Mouse (Mus musculus): ENCODE results near the gene Miox. TPM values are rescaled to one million over a fixed set of nuclear protein-coding genes. Genes with fewer than 3 reads are reported as not detected.

The Miox gene
- total RNA-seq (2021) = not detected
- long read RNA-seq, experiment 1 = 0 reads
- long read RNA-seq, experiment 2 = 0 reads

GRCm38 (mm10) chr15:89334271-89334670 is at the start of gene Miox:
TSS of gene Miox (plus strand) at chr15:89334398.
- no peak for DNase-seq

DNA sequence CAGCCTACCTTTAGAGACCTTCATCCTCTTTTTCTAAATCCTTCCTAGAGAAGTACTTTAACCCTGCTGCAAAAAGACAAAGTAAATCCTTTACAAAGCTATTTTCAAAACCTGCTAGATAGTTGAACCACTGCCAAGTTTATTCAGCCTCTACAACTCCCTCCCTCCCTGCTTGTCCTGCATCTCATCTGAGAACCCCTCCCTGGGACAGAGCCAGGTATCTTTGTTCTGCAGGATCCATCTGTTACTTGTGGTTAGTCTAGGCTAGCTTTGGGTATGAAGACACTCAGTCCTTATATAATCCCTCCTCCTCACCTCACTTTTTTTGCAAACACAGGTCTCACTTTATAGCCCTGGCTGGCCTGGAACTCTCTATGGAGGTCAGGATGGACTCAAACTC is 49.2 kb upstream of the Miox start:
- DNase-seq = no peak

DNA sequence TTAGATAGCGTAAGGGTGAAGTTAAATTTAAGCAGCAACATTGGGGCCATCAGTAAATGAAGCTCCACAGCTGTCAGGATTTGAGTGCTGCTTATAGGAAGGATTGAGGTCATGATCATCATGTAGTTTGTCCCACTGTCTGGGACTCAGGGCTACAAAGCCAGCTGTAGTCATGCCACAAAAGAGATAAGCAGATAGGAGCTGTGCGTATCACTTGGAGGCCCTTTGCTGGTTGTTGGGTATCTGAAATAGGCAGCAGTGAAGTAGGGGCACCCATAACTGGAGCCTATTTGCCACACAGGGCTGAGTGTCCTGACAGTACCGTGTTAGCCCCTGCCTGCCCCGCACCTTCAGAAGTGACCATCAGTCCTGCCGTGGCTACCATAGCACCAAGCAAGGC is 48.7 kb upstream of the Miox start:
- no peak for DNase-seq

DNA sequence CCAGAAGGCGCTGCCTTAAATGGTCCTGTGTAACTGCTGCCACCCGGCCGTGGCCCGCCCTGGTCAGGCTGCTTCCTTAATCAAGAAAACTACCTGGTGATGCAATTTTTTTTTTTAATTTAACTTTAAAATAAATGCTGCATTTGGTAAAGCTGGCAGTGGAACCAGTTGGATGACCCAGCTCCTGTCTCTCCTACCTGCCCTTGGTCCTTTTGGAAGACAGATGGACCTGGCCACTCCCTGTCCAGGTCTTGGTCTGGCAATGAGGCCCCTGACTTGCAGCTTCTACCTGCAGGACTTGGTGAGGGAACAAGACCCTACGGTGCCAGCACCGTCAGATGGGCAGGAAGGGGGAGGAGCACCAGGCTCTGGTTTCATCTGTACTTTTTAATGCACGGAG is 48.1 kb upstream of the Miox start:
- no peak for DNase-seq

- no peak for DNase-seq
Observed at GRCm38 (mm10) chr15:89286582-89286981, 47.6 kb upstream of the Miox start.

DNA sequence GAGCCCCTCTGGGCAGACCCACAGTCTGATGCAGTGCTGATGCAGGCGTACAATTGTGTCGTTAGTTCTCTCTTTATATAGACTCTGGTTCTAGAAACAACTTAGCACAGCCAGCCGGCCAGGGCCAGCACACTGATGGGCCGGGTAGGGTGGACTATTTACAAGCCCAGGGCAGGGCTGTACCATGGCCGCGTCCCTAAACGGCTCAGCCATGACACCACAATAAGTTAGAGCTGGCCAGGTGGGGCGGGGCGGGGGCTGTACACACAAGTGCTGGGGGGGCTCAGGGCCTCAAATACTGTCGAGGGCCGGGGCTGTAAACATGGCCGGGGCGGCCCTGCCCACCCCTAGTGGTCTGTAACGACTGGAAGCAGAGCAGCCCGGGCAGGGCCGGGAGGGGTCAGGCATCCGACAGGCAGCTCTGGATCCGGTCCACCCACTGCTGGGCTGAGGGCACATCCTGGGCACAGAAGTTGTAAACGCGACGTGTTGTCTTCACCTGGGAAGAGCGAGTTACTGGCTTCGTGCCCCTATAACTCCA is 45.9 kb upstream of the Miox start:
- DNase-seq = no peak

DNA sequence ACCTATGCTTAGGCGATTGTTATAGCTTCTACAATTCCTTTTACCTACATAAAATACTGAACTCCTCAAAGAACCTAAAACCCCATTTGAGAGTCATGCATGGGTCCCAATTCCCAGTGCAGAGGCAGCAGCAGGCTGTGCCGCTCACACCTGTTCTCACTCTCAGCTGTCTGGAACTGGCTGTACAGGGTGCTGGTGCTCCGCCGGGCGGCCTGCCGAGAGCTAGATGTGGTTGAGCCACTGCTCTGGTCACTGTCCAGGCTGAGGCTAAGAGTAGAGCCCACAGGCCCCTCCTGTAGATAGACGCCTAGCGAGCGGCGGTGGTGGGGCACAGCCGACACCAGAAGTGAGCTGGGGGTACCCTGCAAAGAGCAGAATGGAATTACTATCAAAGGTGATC is 44.7 kb upstream of the Miox start:
- no peak for DNase-seq

- DNase-seq = no peak
Observed at GRCm38 (mm10) chr15:89291521-89291920, 42.7 kb upstream of the Miox start.

GRCm38 (mm10) chr15:89292795-89293194 is 41.4 kb upstream of the Miox start:
- no peak for DNase-seq

DNA sequence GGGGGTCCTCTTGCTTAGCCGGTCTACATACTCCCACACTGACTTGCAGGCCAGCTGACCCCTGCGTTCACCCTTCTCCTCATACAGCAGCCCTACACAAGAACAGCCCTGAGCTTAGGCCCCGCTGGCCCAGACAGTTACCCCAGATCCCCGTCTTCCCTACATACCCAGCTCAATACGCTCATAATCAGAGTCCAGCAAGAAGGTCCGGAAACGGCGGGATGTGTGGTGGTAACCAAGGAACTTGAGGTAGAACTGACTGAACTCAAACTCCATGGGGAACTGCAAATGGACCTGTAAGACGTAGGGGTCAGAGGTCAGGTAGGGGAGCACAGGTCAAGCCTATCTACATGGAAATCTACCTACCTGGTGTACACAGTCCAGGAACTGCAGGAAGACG is 40.4 kb upstream of the Miox start:
- DNase-seq = no peak

DNA sequence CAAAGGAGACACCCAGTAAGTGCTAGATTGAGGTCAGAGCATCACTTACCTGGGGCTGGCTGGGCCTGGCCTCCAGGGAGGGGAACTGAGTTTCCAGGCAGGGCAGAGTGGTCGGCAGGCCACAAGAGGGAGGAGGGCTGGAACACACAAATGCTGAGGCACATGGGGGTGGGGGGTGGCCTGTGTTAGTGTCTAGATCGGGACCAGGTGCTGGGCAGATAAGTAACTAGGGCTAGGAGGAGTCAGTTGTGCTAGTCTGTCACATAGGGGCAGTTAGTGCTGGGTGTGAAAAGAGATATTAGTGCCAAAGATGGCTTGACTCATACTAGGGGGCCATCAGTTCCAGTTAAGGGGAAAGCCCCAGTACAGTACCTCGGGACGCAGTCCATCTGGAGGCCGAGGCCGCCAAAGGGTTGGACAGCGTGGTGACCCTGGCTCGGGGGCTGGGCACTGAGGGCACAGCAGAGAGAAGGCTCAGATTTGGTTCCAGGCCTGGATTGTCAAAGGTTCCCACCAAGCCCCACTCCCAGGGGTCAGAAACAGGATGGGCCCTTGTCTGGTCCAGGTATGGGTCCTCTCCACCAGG is 38.5 kb upstream of the Miox start:
- no peak for DNase-seq

DNA sequence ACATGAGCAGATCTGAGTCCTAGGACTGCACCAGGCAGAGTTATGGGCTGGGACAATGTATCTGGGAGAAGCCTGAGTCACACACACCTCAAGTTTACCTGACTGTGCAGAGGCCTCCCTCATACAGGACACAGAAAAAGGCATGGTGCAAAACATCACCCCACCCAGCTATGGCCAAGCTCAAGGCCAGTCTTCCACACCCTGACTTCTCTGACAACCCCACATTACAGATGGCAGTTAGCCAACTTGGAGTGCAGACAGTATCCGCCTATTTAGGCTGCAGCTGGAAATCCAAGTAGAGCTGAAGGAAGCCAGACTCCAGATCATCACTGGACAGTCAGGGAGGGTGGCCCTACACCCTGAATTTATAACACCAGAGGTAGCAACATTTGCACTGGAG is 37.7 kb upstream of the Miox start:
- peak; percentile 57 for DNase-seq

GRCm38 (mm10) chr15:89297695-89298094 is 36.5 kb upstream of the Miox start:
- DNase-seq = no peak

DNA sequence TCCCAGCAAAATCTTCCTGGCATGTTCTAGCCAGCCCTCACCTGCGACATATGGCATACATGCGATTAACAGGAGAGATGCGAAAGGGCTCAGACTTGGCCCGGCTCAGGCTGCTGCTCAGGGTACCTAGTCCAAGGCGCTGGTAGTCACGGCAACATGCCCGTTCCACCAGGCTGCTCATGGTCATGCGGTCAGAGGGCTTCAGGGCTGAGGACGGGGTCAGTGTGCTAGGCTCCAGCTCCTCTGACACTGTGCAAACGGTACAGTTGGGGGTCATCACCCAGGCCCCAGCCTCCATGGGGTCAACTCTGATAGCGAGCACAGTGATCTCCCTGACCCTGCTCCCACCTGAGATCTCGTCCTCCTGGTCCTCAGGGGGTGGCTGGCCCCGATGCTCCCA is 34.0 kb upstream of the Miox start:
- DNase-seq = no peak

- DNase-seq = no peak
Observed at GRCm38 (mm10) chr15:89300600-89300999, 33.6 kb upstream of the Miox start.

- DNase-seq = no peak
Observed at GRCm38 (mm10) chr15:89305966-89306365, 28.2 kb upstream of the Miox start.

DNA sequence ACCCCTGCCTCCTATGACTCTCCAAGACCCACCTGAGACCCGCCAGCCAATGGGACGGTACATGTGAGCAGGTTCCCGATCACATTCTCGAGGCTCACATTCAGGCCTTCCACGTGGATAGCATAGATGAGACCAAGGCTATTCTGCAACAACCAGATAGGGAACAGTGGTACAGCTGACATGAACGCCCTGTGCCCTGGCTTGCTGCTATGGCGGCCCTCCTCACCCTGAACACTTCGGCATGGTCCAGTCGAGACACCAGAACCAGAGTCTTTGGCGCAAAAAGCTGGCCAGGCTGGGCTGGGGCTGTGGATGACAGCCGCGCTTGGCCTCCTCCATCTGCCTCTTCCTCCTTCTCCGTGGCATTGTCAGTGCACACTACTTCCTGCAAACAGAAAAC is 26.7 kb upstream of the Miox start:
- DNase-seq = no peak

- DNase-seq = no peak
Observed at GRCm38 (mm10) chr15:89308406-89309139, 25.6 kb upstream of the Miox start.

GRCm38 (mm10) chr15:89309962-89310498 is 24.2 kb upstream of the Miox start:
- no peak for DNase-seq

- no peak for DNase-seq
Observed at GRCm38 (mm10) chr15:89313359-89313758, 20.8 kb upstream of the Miox start.

GRCm38 (mm10) chr15:89314107-89314506 is 20.1 kb upstream of the Miox start:
- DNase-seq = no peak

- DNase-seq = no peak
Observed at GRCm38 (mm10) chr15:89314511-89315189, 19.5 kb upstream of the Miox start.

DNA sequence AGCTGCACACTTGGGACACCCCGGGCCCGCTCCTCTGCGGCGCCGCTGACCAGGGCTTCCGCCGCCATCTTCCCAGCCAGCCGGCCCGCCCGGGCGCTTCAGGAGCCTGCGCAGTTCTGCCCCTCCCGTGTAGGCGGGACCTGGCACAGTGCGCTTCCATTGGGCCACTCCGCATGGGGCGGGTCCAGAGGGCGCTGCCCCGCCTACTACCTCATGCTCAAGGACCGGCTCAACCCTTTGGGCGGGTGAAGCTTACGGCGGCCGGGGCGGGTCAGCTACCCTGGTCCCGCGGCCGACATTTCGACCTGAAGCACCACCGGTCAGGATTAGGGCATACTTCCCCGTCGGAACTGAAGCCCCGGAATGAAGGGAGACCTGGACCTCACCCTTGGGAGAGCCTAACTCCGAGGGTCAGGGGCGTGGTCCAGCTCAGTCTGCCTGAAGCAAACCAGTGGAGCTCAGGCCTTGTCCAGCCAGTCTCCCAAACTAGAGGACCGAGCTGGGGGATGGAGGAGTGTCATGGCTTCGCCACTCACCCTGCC is 18.9 kb upstream of the Miox start, which contains the start of gene Sbf1:
Gene Sbf1, minus strand, starts transcription at position 122 of the 542 bp plus-strand sequence.
- peak; percentile 99 for DNase-seq
